Mouse (Mus musculus) ES-Bruce4 (cell line): ENCODE measurements around the gene Ggta1.

Experiments
- CTCF ChIP-seq: IDR thresholded peaks from one replicate; pipeline ENCODE4 v1.8.1; 2011; ENCODE audit warnings: low read depth, low read length
- EP300 ChIP-seq: IDR thresholded peaks from 2 replicates; pipeline ENCODE4 v1.6.1; 2011; ENCODE audit warnings: low read depth, low read length; ENCODE audit not compliant: insufficient read depth
- POLR2A ChIP-seq: IDR thresholded peaks from one replicate; pipeline ENCODE4 v1.8.1; 2011; ENCODE audit warnings: low read length; ENCODE audit not compliant: insufficient read depth

- TF ChIP-seq CTCF (no peak), POLR2A (no peak), EP300 (no peak)
These were observed 39.2 kb downstream of the Ggta1 start for GRCm38 (mm10) chr2:35423711-35424339.
